Mouse (Mus musculus): ENCODE data around the gene Ucp2. TPM values are rescaled to one million over a fixed set of nuclear protein-coding genes. Genes with fewer than 3 reads are reported as not detected.

The Ucp2 gene
- total and polyA plus RNA-seq, 2 experiments from 2014 or later: 101 to 112 TPM

- no peak overlapping the region for H3K9ac ChIP-seq (replicated peaks; ENCODE audit: low read length)
- H3K4me2 ChIP-seq (ENCODE audit: low read depth, low read length): no peak overlapping the region
- H3K27ac ChIP-seq: no peak overlapping the region
- no peaks in the 10 kb centered on the region for H3K9me3 ChIP-seq (ENCODE audit: low read length)
- 92% methylated on average over 11 of the region's 11 CpGs for WGBS
- H3K4me1 ChIP-seq (ENCODE audit: insufficient read depth, low read length): peaks cover 7% of the 10 kb centered on the region; the same call in 1 of the 2 replicates
- H3K4me3 ChIP-seq (ENCODE audit: low read length): no peak overlapping the region
- ATAC-seq: no peak
- H3K36me3 ChIP-seq (ENCODE audit: insufficient read depth, low read length): 0 out of 2 replicates have a peak, but pooled peaks cover 11% of the 10 kb centered on the region
- no peak for DNase-seq (ENCODE audit: low spot score)
- no peak for TF ChIP-seq CTCF (IDR thresholded peaks at IDR 0.05; ENCODE audit: low read depth)
- no peaks in the 10 kb centered on the region for H3K27me3 ChIP-seq (ENCODE audit: insufficient read depth, low read length)
These were observed 26.2 kb upstream of the Ucp2 start for GRCm38 (mm10) chr7:100466781-100467510.

- H3K9ac ChIP-seq (replicated peaks; ENCODE audit: low read length): no peak overlapping the region
- peaks cover 7% of the 10 kb centered on the region; the same call in 1 of the 2 replicates for H3K4me1 ChIP-seq (ENCODE audit: insufficient read depth, low read length)
- no peak overlapping the region for H3K4me3 ChIP-seq (ENCODE audit: low read length)
- H3K27ac ChIP-seq: no peak overlapping the region
- 86% methylated on average over 6 of the region's 6 CpGs for WGBS
- DNase-seq (ENCODE audit: low spot score): no peak
- no peak for ATAC-seq
- no peaks in the 10 kb centered on the region for H3K9me3 ChIP-seq (ENCODE audit: low read length)
- no peak overlapping the region for H3K4me2 ChIP-seq (ENCODE audit: low read depth, low read length)
- TF ChIP-seq CTCF (IDR thresholded peaks at IDR 0.05; ENCODE audit: low read depth): no peak
- H3K27me3 ChIP-seq (ENCODE audit: insufficient read depth, low read length): no peaks in the 10 kb centered on the region
- H3K36me3 ChIP-seq (ENCODE audit: insufficient read depth, low read length): 0 out of 2 replicates have a peak, but pooled peaks cover 11% of the 10 kb centered on the region
These were observed 24.4 kb upstream of the Ucp2 start for GRCm38 (mm10) chr7:100468761-100469160.

- ATAC-seq (no peak), DNase-seq (ENCODE audit: low spot score) (no peak)
- Histone ChIP-seq H3K36me3 (ENCODE audit: insufficient read depth, low read length) (0 out of 2 replicates have a peak, but pooled peaks cover 11% of the 10 kb centered on the region), H3K9ac (replicated peaks; ENCODE audit: low read length) (no peak overlapping the region), H3K4me1 (ENCODE audit: insufficient read depth, low read length) (peaks cover 7% of the 10 kb centered on the region; the same call in 1 of the 2 replicates), H3K9me3 (ENCODE audit: low read length) (no peaks in the 10 kb centered on the region), H3K27me3 (ENCODE audit: insufficient read depth, low read length) (no peaks in the 10 kb centered on the region), H3K4me3 (ENCODE audit: low read length) (no peak overlapping the region), H3K27ac (no peak overlapping the region), H3K4me2 (ENCODE audit: low read depth, low read length) (no peak overlapping the region)
- no peak for TF ChIP-seq CTCF (IDR thresholded peaks at IDR 0.05; ENCODE audit: low read depth)
- 86% methylated on average over 1 of the region's 1 CpGs for WGBS
These were observed 23.6 kb upstream of the Ucp2 start for GRCm38 (mm10) chr7:100469502-100469901.

- no peak for TF ChIP-seq CTCF (IDR thresholded peaks at IDR 0.05; ENCODE audit: low read depth)
- no peaks in the 10 kb centered on the region for H3K27me3 ChIP-seq (ENCODE audit: insufficient read depth, low read length)
- H3K36me3 ChIP-seq (ENCODE audit: insufficient read depth, low read length): 0 out of 2 replicates have a peak, but pooled peaks cover 11% of the 10 kb centered on the region
- H3K4me2 ChIP-seq (ENCODE audit: low read depth, low read length): no peak overlapping the region
- H3K4me3 ChIP-seq (ENCODE audit: low read length): no peak overlapping the region
- no peaks in the 10 kb centered on the region for H3K9me3 ChIP-seq (ENCODE audit: low read length)
- no peak overlapping the region for H3K9ac ChIP-seq (replicated peaks; ENCODE audit: low read length)
- DNase-seq (ENCODE audit: low spot score) (no peak), ATAC-seq (no peak)
- no peak overlapping the region for H3K27ac ChIP-seq
- 93% methylated on average over 11 of the region's 11 CpGs for WGBS
- H3K4me1 ChIP-seq (ENCODE audit: insufficient read depth, low read length): 0 out of 2 replicates have a peak, but pooled peaks cover 5% of the 10 kb centered on the region
These were observed 22.2 kb upstream of the Ucp2 start for GRCm38 (mm10) chr7:100470796-100471406.

- Histone ChIP-seq H3K4me3 (ENCODE audit: low read length) (no peak overlapping the region), H3K27ac (no peak overlapping the region), H3K9me3 (ENCODE audit: low read length) (no peaks in the 10 kb centered on the region), H3K36me3 (ENCODE audit: insufficient read depth, low read length) (0 out of 2 replicates have a peak, but pooled peaks cover 11% of the 10 kb centered on the region), H3K27me3 (ENCODE audit: insufficient read depth, low read length) (no peaks in the 10 kb centered on the region), H3K4me2 (ENCODE audit: low read depth, low read length) (no peak overlapping the region), H3K4me1 (ENCODE audit: insufficient read depth, low read length) (0 out of 2 replicates have a peak, but pooled peaks cover 5% of the 10 kb centered on the region), H3K9ac (replicated peaks; ENCODE audit: low read length) (no peak overlapping the region)
- 93% methylated on average over 1 of the region's 1 CpGs for WGBS
- DNase-seq (ENCODE audit: low spot score): no peak
- ATAC-seq: no peak
- TF ChIP-seq CTCF (IDR thresholded peaks at IDR 0.05; ENCODE audit: low read depth): no peak
These were observed 21.7 kb upstream of the Ucp2 start for GRCm38 (mm10) chr7:100471407-100471797.

GRCm38 (mm10) chr7:100472777-100473176, 20.4 kb upstream of the Ucp2 start, which contains the start of gene Ucp3:
Gene Ucp3 (plus strand): TSS chr7:100472990.
- no peak for ATAC-seq
- Histone ChIP-seq H3K36me3 (ENCODE audit: insufficient read depth, low read length) (0 out of 2 replicates have a peak, but pooled peaks cover 11% of the 10 kb centered on the region), H3K4me2 (ENCODE audit: low read depth, low read length) (no peak within 1 kb of the TSS), H3K4me1 (ENCODE audit: insufficient read depth, low read length) (0 out of 2 replicates have a peak, but pooled peaks cover 5% of the 10 kb centered on the region), H3K9ac (replicated peaks; ENCODE audit: low read length) (no peak within 1 kb of the TSS), H3K27me3 (ENCODE audit: insufficient read depth, low read length) (no peaks in the 10 kb centered on the region), H3K9me3 (ENCODE audit: low read length) (no peaks in the 10 kb centered on the region), H3K27ac (no peak within 1 kb of the TSS), H3K4me3 (ENCODE audit: low read length) (no peak within 1 kb of the TSS)
- 82% methylated on average over 6 of the region's 6 CpGs for WGBS
- DNase-seq (ENCODE audit: low spot score): no peak
- no peak for TF ChIP-seq CTCF (IDR thresholded peaks at IDR 0.05; ENCODE audit: low read depth)

All from hindbrain, postnatal 0 days (tissue).